Mouse (Mus musculus) adrenal gland, adult 18-20 months (tissue): Measurements from ENCODE around the gene Ccdc66. TPM values are rescaled to one million over a fixed set of nuclear protein-coding genes. Genes with fewer than 3 reads are reported as not detected.

ENCODE experiments used
- DNase-seq, 2 experiments: peaks; one replicate each; pipeline ENCODE4 v3.0.0; 2021 to 2022; ENCODE audit warnings: low spot score in 2 of 2
- long read RNA-seq, 2 experiments: library from polyadenylated mRNA; stranded (forward); transcript quantifications; one replicate each; pipeline ENCODE4 v2.0.0; 2021
- total RNA-seq, 2 experiments: library from RNA; stranded (reverse); gene quantifications; 1 replicate in 1 of 2; 2 replicates in 1 of 2; pipeline ENCODE4 v1.2.3; 2021

Ccdc66 gene
- total RNA-seq: 1 to 10 TPM; 6.7 to 7.1 TPM
- long read RNA-seq, experiment 1, full-length matches to known transcripts: 1 of 5 reads
- long read RNA-seq, experiment 1, partial matches to known transcripts: 0 of 5 reads
- long read RNA-seq, experiment 1, other reads (novel, unspliced or antisense): 4 of 5 reads
- long read RNA-seq, experiment 2, full-length matches to known transcripts: 1 of 8 reads
- long read RNA-seq, experiment 2, partial matches to known transcripts: 1 of 8 reads
- long read RNA-seq, experiment 2, other reads (novel, unspliced or antisense): 6 of 8 reads

DNA sequence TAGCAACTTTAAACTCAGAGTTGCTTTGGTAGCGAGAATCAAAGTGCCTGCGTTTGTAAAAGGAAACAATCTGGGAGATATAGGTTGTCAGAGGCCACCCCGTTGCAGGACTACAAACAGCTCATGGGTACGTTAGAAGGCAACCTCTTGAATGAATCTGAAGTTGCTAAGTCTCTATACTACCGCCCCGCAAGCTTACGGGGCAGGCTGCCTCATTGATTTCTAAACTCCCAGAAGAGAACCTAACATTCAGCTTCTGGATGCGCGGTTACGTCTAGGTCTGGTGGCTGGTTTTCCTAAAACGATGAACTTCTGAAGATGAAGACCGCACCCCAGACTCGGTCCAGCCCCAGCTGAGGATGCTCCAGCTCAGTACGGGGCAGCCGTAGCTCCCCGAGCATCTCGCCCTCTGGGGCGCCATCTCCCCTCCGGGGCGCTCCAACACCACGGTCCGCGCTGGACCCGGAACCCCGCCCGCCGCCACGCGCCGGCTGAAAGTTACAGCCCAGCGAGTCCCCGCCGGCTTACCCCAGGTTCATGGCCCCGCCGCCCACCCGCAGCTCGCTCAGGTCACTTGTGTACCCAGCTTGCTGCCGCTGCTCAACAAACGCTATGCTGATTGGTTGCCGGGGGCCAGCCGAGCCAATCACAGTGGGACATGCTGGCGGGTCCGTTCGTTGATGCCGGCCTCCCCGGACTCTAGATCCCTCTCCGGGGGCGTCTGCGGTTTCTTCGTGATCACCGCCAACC is at the start of gene Ccdc66:
TSS of gene Ccdc66 (minus strand) at position 567 of the 750 bp plus-strand sequence.
- DNase-seq: peak; percentile 100

- DNase-seq: no peak
Measured at GRCm38 (mm10) chr14:27543838-27544426, 35.7 kb upstream of the Ccdc66 start.

- DNase-seq: no peak
Measured at GRCm38 (mm10) chr14:27536441-27536840, 28.2 kb upstream of the Ccdc66 start.

DNA sequence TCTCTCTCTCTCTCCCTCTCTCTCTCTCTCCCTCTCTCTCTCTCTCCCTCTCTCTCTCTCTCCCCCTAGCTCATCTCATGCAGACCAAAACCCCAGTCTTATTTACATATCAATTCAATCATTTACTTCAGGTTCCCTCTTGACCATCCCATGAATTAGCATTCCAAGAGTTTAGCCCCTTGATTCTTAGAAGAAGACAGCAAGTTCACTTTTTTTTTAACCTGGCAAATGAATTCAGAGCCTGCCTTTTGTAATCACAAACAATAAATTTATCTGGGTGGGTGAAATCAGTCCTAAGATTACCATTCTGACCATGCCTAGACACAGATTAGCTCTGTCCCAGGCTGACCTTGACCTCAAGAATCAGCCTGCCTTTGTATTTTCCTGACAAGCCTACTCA is 16.3 kb upstream of the Ccdc66 start:
- no peak for DNase-seq

DNA sequence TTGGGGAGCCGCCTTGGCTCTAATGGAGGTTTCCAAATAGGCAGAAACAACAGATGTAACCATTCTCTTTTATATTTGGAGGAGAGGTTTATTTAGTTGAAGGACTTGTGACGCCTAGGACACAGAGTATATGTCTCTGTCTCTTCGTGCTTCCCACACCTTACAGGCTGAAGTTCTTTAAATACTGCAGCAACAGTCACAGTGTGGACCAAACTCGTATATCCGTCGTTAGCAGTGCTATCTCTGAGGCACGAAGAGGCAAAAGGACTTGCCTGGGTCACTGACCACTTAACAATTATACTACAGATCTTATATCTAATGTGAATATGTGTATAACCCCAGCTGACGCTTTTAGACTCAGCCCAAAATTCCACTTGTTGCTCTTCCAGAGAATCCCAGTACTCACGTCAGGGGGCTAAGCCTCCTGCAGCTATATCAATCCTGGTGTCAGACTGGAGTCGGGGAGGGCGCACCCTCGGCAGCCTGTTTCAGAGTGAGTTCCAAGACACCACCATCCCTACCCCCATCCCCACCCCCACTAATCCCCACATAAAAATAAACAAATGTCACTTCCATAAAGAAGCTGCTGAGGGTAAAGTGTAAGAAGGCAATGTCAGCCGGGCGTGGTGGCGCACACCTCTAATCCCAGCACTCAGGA is 513 bp upstream of the Ccdc66 start:
- DNase-seq: peak in 1 of 2 experiments; percentile 5

DNA sequence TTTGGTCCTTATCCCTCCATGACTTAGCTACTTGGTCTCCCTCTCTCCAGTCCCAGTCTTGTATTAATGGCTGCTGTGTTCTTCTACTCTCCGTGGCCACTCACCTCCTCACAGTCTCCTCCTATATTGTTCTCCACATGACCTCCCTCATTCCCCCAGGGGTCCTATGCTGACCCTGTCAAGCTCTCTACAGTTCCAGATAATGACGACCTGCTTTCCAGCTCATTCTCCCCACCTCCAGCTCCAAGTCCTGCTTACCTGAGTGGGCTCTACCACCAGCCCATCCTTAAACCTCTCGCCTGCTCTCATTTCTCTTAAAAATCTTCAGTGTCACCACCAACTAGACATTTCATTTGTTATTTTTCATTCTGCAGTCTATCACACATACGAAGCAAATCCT is 7.2 kb downstream of the Ccdc66 start:
- DNase-seq: no peak

DNA sequence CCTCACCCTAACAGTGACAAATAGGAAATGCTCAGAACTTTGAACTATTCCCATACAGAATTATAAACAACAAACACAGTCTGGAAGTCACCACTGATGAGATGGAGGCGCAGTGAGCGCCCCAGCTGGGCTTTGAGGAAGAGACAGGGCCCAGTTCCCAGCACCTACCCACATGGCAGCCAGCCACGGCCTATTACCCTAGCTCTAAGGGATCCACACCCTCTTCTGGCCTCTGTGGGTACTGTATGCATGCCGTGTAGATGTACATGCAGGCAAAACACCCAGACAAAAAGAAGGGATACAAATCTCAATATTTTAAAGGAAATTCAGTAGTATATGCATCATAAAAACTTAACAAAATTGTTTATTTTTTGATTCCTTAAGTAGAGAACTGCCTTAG is 14.7 kb downstream of the Ccdc66 start:
- no peak for DNase-seq

GRCm38 (mm10) chr14:27491399-27491798 is 16.9 kb downstream of the Ccdc66 start:
- DNase-seq: no peak

- no peak for DNase-seq
Measured at GRCm38 (mm10) chr14:27446963-27447362, 61.3 kb downstream of the Ccdc66 start.

- no peak for DNase-seq
Measured at GRCm38 (mm10) chr14:27444851-27445281, 63.4 kb downstream of the Ccdc66 start.

- no peak for DNase-seq
Measured at GRCm38 (mm10) chr14:27440921-27441320, 67.3 kb downstream of the Ccdc66 start.

GRCm38 (mm10) chr14:27436826-27437225 is 71.4 kb downstream of the Ccdc66 start:
- DNase-seq: no peak

DNA sequence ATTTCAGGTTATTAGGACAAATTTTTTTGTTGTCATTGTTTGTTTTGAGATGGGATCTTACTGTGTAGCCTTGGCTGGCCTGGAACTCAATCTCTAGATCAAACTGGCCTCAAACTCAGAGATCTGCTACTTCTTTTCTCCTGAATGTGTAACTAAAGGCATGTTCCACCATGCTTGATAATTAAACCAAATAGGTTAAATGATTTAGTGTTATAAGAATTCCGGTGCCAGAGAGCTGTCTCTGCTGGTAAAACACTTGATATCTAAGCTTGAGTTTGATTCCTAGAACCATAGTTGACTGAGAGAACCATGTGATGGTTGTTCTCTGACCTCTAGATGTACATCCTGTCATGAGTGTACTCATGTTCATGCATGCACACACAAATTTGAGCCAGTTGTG is 72.1 kb downstream of the Ccdc66 start:
- DNase-seq: no peak

- no peak for DNase-seq
Measured at GRCm38 (mm10) chr14:27432064-27432463, 76.2 kb downstream of the Ccdc66 start.

Other genes starting within 250 kb of the Ccdc66 start
- gene Fam208a, start 79.6 kb downstream of the Ccdc66 start, total RNA-seq: 10 to 100 TPM; 16.8 to 17.1 TPM
- 1 to 10 TPM; 5.0 to 8.5 TPM for gene Erc2, start 114.0 kb upstream of the Ccdc66 start, total RNA-seq